Mouse (Mus musculus) thymus, postnatal 25 days (tissue): ENCODE measurements at regions not wholly inside any gene's neighbourhood (a gene's known extent, or its start where the extent isn't known, plus 50 kb on each side); places are given as distances from the start of the nearest gene placed in this dataset.
A peak's percentile ranks its signal among the peaks of the same experiment; 100 is the strongest.

Source experiments
- DNase-seq: peaks from one replicate; pipeline ENCODE4 v3.0.0; 2022

DNA sequence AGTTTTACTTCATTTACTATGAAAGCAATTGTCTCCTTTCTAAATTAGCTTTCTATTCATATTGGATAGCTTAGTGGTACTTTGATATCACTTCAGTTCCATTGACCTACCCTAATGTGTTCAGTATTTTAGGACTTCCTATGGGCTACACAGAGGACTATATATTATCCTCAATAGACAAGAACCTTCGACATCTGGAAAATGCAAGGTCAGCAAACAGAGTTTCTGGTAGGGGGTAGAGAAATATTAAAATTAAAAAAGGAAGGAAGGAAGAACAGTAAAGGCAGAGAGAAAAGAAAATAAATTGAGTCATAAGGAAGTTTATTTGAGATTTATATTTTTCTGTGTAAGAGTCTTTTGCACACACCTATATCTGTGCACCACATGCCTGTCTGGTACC lies 107.4 kb upstream of the Insig1 start:
- no peak for DNase-seq

- DNase-seq = peak; percentile 57
Observed at GRCm38 (mm10) chr5:27995186-27995585, 76.0 kb upstream of the Insig1 start.

- DNase-seq = no peak
Observed at GRCm38 (mm10) chr5:27997751-27998150, 73.4 kb upstream of the Insig1 start.

DNA sequence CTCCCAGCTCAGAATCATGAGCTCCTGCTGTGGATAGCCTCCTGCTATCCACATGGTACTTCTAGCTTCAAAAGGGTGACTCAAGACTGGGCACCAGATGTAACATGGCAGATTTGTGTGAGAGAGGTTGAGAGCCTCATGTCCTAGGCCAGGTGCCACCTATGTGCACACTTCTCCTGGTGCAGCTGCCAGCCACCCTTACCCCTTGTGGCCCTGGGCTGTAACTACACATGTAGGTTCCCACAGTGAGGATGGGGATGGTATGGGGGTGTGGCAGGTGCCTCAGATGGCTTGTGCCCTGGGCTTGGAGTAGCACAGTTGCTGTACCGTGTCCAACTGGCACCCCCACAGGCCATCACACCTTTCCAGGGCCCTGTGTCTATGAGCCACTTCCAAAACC lies 68.2 kb upstream of the Insig1 start:
- DNase-seq = no peak

GRCm38 (mm10) chr5:28003756-28004486 lies 67.2 kb upstream of the Insig1 start:
- DNase-seq = no peak

DNA sequence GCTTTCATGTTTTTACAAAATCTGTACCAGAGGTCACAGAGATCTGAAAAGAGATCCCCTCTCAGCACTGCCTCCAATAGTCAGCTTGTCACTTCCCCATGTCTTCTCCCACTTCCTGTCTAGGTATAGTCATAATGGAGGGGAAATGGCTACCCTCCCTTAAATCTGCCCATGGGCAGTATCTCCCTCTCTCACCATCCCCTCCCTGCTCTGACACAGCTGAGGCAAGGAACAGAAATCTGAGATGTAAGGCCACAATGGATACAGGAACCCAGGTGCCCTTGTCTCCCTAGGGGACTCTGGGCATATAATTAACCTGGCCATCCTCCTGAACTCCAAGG lies 66.7 kb upstream of the Insig1 start:
- no peak for DNase-seq

GRCm38 (mm10) chr5:28009386-28009785 lies 61.8 kb upstream of the Insig1 start:
- DNase-seq = no peak

DNA sequence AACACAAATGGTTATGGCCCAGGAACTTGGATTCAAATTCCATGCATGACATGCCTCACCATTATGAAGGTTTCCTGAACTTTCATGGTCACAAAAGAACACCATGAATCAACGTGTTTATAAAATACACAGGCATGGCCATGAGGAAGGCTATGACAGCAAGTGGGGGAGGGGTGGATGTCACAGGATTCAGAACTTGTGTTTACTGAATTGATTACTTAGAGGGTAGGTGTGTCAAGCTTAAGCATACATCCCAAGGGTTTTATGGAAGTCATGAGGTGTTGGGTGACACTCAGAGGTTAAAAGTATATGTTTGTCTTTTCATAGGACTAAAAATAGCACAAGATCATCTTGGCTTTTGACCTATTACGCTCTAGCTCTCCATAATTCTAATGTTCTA lies 61.3 kb upstream of the Insig1 start:
- no peak for DNase-seq

DNA sequence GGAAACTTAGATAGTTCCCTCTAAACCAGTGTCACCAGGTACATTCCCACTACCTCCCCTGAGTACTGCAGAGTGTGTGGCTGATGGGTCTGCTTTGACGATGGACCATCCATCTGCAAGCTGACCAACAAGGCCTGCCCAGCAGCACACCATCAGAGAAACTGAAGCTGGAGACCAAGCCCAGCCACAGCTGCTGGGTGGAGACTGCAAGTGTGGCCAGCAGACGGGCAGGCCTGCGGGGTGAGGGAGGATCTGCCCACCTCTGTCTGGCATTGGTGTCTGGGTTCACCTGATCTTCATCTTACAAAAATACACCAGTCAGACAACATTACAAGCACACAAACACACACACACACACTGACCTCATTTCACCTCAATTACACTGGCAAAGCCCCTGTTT lies 60.6 kb upstream of the Insig1 start:
- DNase-seq = no peak

DNA sequence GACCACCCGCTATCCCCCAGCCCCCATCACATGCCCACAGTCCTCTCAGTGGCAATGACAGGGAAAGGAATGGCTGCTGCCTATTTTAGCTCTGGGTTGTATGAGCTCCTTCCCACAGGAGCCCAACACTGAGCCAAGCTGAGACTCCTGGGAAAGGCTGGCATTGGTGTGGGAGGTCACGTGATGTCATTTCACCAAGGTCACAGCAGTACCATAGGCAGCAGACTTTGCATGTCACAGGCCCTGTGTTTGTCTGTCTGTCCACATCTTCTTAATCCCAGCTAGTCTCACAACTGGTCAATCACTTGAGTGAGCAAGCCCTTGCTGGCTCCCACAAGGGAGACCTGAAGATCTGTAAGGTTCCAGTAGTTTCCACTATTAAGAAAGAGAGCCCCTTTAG lies 58.7 kb upstream of the Insig1 start:
- DNase-seq = no peak

DNA sequence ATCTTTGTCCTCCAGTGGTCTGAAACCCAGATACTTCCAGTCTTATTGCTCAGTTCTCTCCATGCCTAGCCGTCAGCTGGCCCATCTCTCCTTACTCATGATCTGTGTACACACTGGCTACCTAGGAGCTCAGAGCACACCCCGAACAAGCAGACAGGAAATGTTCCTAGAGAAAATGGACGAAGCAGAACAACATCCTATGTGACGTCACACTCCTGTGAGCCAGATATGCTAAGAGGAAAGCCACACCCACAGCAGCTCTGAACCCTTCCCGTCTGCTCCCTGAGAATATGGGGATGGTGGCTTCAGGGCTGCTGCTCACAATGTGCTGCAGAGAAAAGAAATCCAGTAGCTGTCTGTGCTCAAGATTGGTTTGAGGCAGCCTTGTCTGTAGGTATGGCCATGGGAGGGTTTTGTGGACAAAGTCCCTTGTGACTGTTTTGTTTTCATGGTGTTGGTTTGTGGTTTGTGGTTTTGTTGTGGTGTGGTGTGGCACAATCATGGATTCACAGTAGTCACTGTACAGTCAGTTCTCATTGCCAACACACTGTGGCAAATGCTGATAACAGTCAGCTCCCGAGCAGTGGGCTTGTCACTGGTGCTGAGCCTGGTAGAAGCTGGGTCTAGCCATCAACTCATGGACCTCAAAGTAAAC lies 57.4 kb upstream of the Insig1 start:
- no peak for DNase-seq

DNA sequence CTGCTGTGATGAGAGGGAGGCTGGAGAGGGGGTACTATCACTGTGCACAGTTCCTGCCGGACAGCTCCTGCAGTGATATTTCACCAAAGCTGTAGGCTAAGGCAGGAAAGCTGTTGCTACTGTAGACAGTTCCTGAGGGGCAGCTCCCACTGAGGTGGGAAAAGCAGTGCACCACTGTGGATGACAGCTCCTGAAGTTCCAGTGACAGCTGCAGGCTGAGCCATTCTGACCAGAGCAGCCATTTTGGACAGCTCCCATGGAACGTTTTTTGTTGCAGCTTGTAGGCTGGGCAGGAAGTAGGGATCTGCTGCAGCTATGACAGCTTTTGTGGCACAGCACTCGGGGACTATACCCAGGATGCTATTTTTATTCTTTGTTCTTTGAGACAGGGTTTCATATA lies 51.3 kb upstream of the Insig1 start:
- no peak for DNase-seq
